17 mouse cellular contexts compared by ENCODE assay signal in the genomic region with DNA sequence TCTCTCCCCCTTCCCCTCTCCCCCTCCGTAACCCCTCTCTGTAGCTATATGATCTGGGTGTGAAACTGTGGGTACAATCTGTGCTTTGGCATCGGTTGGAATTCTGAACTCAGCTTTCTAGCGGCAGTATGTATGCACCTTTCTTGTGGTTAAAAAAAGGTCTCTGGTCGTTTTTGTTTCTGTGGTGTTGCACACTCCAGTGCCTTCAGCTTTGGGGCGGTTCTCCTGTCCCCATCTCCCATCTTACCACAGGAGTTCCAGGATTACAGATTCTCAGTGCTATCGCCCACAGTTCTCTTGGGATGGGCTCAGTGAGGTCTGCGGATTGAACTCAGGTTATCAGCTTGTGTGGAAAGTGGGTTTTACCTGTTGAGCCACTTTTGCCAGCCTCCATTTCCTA.
"Had no signal": no experiment of that assay in that cellular context is flagged by ENCODE, and none has a peak within 500 bp of the region (broad histone marks: within the 10 kb centered on the region; RNA-seq: fewer than 3 reads in every experiment).

No protein-coding gene starts in this region.

- H3K9me3 ChIP-seq: heart, embryonic 10.5 days; heart, embryonic 12.5 days; hindbrain, embryonic 13.5 days; hindbrain, embryonic 15.5 days; kidney, embryonic 15.5 days; limb, embryonic 13.5 days; limb, embryonic 15.5 days; liver, embryonic 12.5 days had no signal

- H3K9ac ChIP-seq: heart, embryonic 12.5 days; hindbrain, embryonic 13.5 days; hindbrain, embryonic 15.5 days; kidney, embryonic 15.5 days; limb, embryonic 13.5 days; limb, embryonic 15.5 days; liver, embryonic 12.5 days; liver, embryonic 14.5 days had no signal

- ATAC-seq: hindbrain, postnatal 0 days; intestine, embryonic 16.5 days; liver, embryonic 12.5 days had no signal

- H3K36me3 ChIP-seq: heart, embryonic 10.5 days; heart, embryonic 12.5 days; hindbrain, embryonic 13.5 days; hindbrain, embryonic 15.5 days; kidney, embryonic 15.5 days; limb, embryonic 13.5 days; limb, embryonic 15.5 days; liver, embryonic 12.5 days had no signal

- H3K27me3 ChIP-seq: heart, embryonic 12.5 days; hindbrain, embryonic 13.5 days; hindbrain, embryonic 15.5 days; kidney, embryonic 15.5 days; limb, embryonic 15.5 days; liver, embryonic 12.5 days had no signal

- H3K27ac ChIP-seq: hindbrain, embryonic 13.5 days; hindbrain, embryonic 15.5 days; hindbrain, postnatal 0 days; kidney, embryonic 15.5 days; kidney, postnatal 0 days; limb, embryonic 13.5 days; limb, embryonic 15.5 days; liver, embryonic 12.5 days; liver, embryonic 14.5 days had no signal

- DNase-seq: kidney, adult 11 months; kidney, adult 2 months; kidney, adult 9 months; kidney, postnatal 14 days; kidney, postnatal 36 days had no signal

- H3K4me3 ChIP-seq: heart, embryonic 10.5 days; heart, embryonic 12.5 days; hindbrain, embryonic 13.5 days; hindbrain, embryonic 15.5 days; kidney, embryonic 15.5 days; limb, embryonic 13.5 days; limb, embryonic 15.5 days; liver, embryonic 12.5 days had no signal

- H3K4me1 ChIP-seq: hindbrain, embryonic 13.5 days; hindbrain, embryonic 15.5 days; liver, embryonic 12.5 days had no signal

- H3K4me2 ChIP-seq: heart, embryonic 12.5 days; hindbrain, embryonic 13.5 days; hindbrain, embryonic 15.5 days; kidney, embryonic 15.5 days; limb, embryonic 13.5 days; limb, embryonic 15.5 days; liver, embryonic 12.5 days had no signal
